Mouse (Mus musculus) heart, embryonic 14.5 days (tissue): ENCODE measurements around the gene Mea1. TPM values are rescaled to one million over a fixed set of nuclear protein-coding genes. Genes with fewer than 3 reads are reported as not detected.

Experiments
- polyA plus RNA-seq: library from polyadenylated mRNA; unstranded; fragments of >200 nt; fragmentation: Nextera tagmentation; extraction: Ambion mirVana; gene quantifications from 2 replicates; pipeline ENCODE4 v1.2.1, GENCODE M21; 2014

Mea1 gene
- polyA plus RNA-seq, 1 experiment from 2014 or later, result 129 TPM

Other genes starting within 250 kb of the Mea1 start
- 0.61 and 1.3 TPM in 2 replicates for gene Crip3, start 249.9 kb upstream of the Mea1 start, polyA plus RNA-seq
- gene Slc22a7, start 240.3 kb upstream of the Mea1 start, polyA plus RNA-seq, result not detected in 2 replicates
- 0.16 and 0.18 TPM in 2 replicates for gene Ttbk1, start 191.1 kb upstream of the Mea1 start, polyA plus RNA-seq
- 25.8 and 26.4 TPM in 2 replicates for gene Dnph1, start 182.1 kb upstream of the Mea1 start, polyA plus RNA-seq
- 4.6 and 5.1 TPM in 2 replicates for gene Cul9, start 132.4 kb upstream of the Mea1 start, polyA plus RNA-seq
- 15.6 and 17.8 TPM in 2 replicates for gene Srf, start 122.6 kb upstream of the Mea1 start, polyA plus RNA-seq
- 12.8 and 21.3 TPM in 2 replicates for gene Ptk7, start 49.3 kb upstream of the Mea1 start, polyA plus RNA-seq
- gene Klc4, start 32.8 kb upstream of the Mea1 start, polyA plus RNA-seq, result 20.3 and 21.4 TPM in 2 replicates
- 116 and 122 TPM in 2 replicates for gene Mrpl2, start 32.6 kb upstream of the Mea1 start, polyA plus RNA-seq
- 31.3 and 34.3 TPM in 2 replicates for gene Cul7, start 28.5 kb upstream of the Mea1 start, polyA plus RNA-seq
- 33.9 and 36.9 TPM in 2 replicates for gene Rrp36, start 4.4 kb upstream of the Mea1 start, polyA plus RNA-seq
- gene Klhdc3, start 2.1 kb downstream of the Mea1 start, polyA plus RNA-seq, result 145 and 157 TPM in 2 replicates
- gene Ppp2r5d, start 26.3 kb downstream of the Mea1 start, polyA plus RNA-seq, result 42.7 and 46.3 TPM in 2 replicates
- 10.4 and 10.5 TPM in 2 replicates for gene Pex6, start 32.7 kb downstream of the Mea1 start, polyA plus RNA-seq
- gene Gnmt, start 50.4 kb downstream of the Mea1 start, polyA plus RNA-seq, result 1.6 TPM in 2 replicates
- gene Cnpy3, start 73.4 kb downstream of the Mea1 start, polyA plus RNA-seq, result 41.6 and 43.7 TPM in 2 replicates
- 0.15 TPM in 1 of 2 replicates, not detected in the other for gene Ptcra, start 84.9 kb downstream of the Mea1 start, polyA plus RNA-seq
- gene 2310039H08Rik, start 93.8 kb downstream of the Mea1 start, polyA plus RNA-seq, result 59.3 and 67.8 TPM in 2 replicates
- gene Rpl7l1, start 103.9 kb downstream of the Mea1 start, polyA plus RNA-seq, result 84.6 and 86.7 TPM in 2 replicates
- gene Bicral, start 179.7 kb downstream of the Mea1 start, polyA plus RNA-seq, result 6.4 and 7.4 TPM in 2 replicates
- 53.1 and 54.7 TPM in 2 replicates for gene Tbcc, start 211.9 kb downstream of the Mea1 start, polyA plus RNA-seq
- gene Prph2, start 231.7 kb downstream of the Mea1 start, polyA plus RNA-seq, result not detected in 2 replicates